Mouse (Mus musculus) adrenal gland (tissue): ENCODE data around the gene Mrpl11.
"Not testable (repeated sequence)": the region's sequence is repeated elsewhere in the genome, so short reads cannot be mapped to it uniquely, and the experiment has no call there.

ENCODE experiments used
- intact Hi-C: fragments of 180-260 bp; cut with DNase I; formaldehyde crosslinking; loops from one replicate; pipeline ENCODE4 v1.15.1; 2025

The Mrpl11 gene

GRCm38 (mm10) chr19:4990716-4991115 lies 28.8 kb downstream of the Mrpl11 start:
- intact Hi-C loops, result no loop called here

GRCm38 (mm10) chr19:4992371-4992770 lies 30.4 kb downstream of the Mrpl11 start:
- intact Hi-C loops, result no loop called here

GRCm38 (mm10) chr19:4992904-4993303 lies 31.0 kb downstream of the Mrpl11 start:
- intact Hi-C loops, result no loop called here

DNA sequence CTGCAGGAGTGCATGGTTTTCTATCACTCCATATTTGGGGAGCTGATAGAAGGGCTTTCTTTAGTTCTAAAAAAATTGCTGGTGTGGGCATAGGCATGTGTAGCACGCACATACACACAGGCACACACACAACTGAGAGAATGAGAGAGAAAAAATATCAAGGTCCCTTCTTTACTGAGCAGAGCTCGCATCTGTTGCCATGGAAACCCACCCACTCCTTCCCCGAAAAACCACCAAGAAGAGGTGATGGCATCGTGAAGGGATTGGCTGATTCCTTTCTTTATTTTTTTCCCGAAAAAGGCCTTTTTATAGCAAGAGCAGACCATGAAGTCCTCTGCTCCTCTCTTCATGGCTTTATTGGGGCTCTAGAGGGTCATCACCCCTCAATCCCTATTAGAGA lies 32.1 kb downstream of the Mrpl11 start:
- intact Hi-C loops, result no loop called here

DNA sequence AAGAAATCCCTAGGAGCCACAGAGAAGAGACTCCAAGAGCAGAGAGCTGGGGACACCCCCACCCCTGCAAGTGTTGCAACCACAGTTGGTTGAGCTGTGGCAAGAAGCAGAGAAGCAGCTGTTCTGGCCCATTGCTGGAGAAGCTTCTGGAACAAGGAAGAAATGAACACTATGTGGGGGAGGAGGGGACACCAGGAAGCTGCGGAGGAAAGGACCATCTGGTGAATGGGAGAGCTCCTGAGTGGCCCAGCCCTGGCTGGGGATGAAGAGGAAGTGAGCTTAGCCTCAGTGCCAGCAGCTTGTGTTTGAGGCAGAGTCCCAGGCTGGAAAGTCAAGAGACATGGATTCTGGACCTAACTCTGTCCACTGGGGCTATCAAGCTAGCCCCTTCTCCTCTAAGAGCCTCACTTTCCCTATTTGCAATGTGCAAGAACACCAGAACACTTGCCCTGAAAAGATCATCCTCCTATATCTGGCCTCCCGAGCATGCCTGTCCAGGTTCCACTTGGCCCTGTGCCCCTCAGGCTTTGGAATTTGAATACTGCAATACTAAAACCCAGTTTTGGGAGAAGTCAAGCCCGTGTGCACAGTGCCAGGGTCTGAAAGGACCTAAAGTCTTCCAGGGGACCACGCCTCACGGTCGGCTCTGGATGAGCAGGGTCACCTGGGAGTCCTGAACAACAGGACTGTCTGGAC lies 37.6 kb downstream of the Mrpl11 start:
- intact Hi-C loops, result no loop called here

- intact Hi-C loops, result loop anchor here (1.0 kb wide), 1 partner anchor 21 kb away; no protein-coding TSS in a partner anchor
Observed at GRCm38 (mm10) chr19:5001666-5002406, 39.9 kb downstream of the Mrpl11 start.

GRCm38 (mm10) chr19:5003644-5004043 lies 41.7 kb downstream of the Mrpl11 start:
- intact Hi-C loops, result not testable (repeated sequence)

GRCm38 (mm10) chr19:5004925-5005324 lies 43.0 kb downstream of the Mrpl11 start:
- intact Hi-C loops, result no loop called here

- intact Hi-C loops, result no loop called here
Observed at GRCm38 (mm10) chr19:5013138-5013537, 51.2 kb downstream of the Mrpl11 start.

- intact Hi-C loops, result loop anchor here (5.0 kb wide), 1 partner anchor 57 kb away; no protein-coding TSS in a partner anchor
Observed at GRCm38 (mm10) chr19:5014961-5015398, 53.0 kb downstream of the Mrpl11 start.

DNA sequence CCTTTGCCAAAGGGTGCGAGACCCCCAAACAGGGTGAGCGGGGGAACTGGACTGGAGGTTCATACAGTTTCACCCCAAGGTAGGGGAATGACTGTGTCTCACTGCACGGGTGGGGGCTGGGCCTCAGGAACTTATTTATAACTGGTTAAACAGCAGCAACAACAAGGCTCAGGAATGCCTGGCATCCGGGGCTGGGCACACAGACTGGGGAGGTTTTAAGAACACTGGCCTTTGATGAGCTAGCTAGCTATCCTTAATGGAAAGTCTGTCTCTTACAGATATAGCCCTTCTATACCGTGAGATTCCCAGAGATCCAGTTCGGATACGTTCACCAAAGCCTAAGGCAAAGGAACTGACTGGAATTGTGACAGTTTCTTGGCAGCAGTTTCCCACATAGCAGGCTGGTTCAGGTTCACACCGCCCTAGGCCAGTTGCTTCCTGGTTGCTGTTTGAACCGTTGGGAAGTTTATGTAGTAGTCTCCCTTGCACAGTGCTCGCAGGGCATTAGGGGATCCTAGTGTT lies 54.3 kb downstream of the Mrpl11 start:
- intact Hi-C loops, result loop anchor here (5.0 kb wide), 1 partner anchor 56 kb away; no protein-coding TSS in a partner anchor
